Mouse (Mus musculus) macrophage (primary cell): ENCODE results near the gene Eif3d. TPM values are rescaled to one million over a fixed set of nuclear protein-coding genes. Genes with fewer than 3 reads are reported as not detected.

Experiments used
- H3K27ac ChIP-seq: fragments of 350-480 bp; formaldehyde crosslinking; 2 replicates; pipeline ENCODE4 v1.9.0; 2021
- H3K36me3 ChIP-seq: fragments of 350-480 bp; formaldehyde crosslinking; 2 replicates; pipeline ENCODE4 v1.9.0; 2021; ENCODE audit errors: inconsistent target
- H3K4me3 ChIP-seq: fragments of 350-480 bp; formaldehyde crosslinking; 2 replicates; pipeline ENCODE4 v1.9.0; 2021; ENCODE audit errors: inconsistent target
- H3K79me2 ChIP-seq: fragments of 350-480 bp; formaldehyde crosslinking; 2 replicates; pipeline ENCODE4 v1.9.0; 2021; ENCODE audit errors: inconsistent target
- WGBS: methylation state at CpG from one replicate; pipeline ENCODE4 v1.1.7; 2026; ENCODE audit warnings: inconsistent platforms; ENCODE audit not compliant: missing documents; 5-methylcytosine and 5-hydroxymethylcytosine counted together
- polyA plus RNA-seq: library from polyadenylated mRNA; stranded (reverse); fragments of 250-400 nt; gene quantifications from 3 replicates; pipeline ENCODE4 v1.2.4, GENCODE M21; 2018; ENCODE audit warnings: inconsistent platforms

Eif3d gene
- polyA plus RNA-seq, 1 experiment from 2014 or later = 102 TPM

DNA sequence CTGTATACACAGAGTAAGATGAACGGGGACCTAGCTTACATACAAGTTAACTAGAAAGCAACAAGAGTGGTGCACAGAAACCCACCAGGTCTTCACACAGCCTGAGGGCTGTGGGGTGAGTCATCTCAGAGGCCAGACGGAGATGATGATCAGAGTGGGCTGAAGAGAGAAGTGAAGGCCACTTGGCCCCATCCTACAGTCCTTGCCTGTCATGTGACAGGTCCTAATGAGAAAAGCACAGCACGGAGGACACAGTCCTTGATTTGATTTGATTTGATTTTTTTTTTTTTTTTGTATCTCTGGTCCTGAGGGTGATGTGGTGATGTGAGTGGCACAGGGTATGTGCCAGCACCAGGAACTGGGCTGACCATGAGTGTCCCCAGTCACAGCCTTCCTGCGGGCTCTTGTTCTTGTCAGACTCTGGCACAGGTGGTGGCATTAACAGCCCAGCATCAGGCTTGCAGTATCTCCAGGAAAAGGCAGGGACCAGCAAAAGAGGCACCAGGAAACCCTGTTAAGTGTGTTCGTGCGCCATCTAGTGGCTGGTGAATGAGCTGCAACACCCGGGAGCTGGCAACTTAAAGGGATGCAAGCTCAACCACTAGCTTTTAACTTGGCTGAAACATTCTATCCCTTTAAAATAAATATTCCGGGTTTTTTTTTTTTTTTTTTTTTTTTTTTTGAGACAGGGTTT, 53.6 kb downstream of the Eif3d start:
- H3K4me3 ChIP-seq = no peak overlapping the region
- no peak overlapping the region for H3K27ac ChIP-seq
- peaks cover 33% of the 10 kb centered on the region; the same call in 1 of the 2 replicates for H3K79me2 ChIP-seq
- WGBS = 36% methylated on average over 7 of the region's 8 CpGs
- peaks cover 33% of the 10 kb centered on the region for H3K36me3 ChIP-seq

- 98% methylated on average over 4 of the region's 4 CpGs for WGBS
- Histone ChIP-seq H3K4me3 (no peak overlapping the region), H3K36me3 (peaks cover 33% of the 10 kb centered on the region), H3K79me2 (peaks cover 23% of the 10 kb centered on the region; the same call in 1 of the 2 replicates), H3K27ac (no peak overlapping the region)
Observed at GRCm38 (mm10) chr15:77915287-77915686, 55.3 kb downstream of the Eif3d start.

- no peak overlapping the region for H3K27ac ChIP-seq
- H3K4me3 ChIP-seq = no peak overlapping the region
- H3K36me3 ChIP-seq = peaks cover 29% of the 10 kb centered on the region
- 95% methylated on average over 3 of the region's 3 CpGs for whole genome bisulfite sequencing
- H3K79me2 ChIP-seq = peaks cover 15% of the 10 kb centered on the region; the same call in 1 of the 2 replicates
Observed at GRCm38 (mm10) chr15:77914507-77914906, 56.1 kb downstream of the Eif3d start.

DNA sequence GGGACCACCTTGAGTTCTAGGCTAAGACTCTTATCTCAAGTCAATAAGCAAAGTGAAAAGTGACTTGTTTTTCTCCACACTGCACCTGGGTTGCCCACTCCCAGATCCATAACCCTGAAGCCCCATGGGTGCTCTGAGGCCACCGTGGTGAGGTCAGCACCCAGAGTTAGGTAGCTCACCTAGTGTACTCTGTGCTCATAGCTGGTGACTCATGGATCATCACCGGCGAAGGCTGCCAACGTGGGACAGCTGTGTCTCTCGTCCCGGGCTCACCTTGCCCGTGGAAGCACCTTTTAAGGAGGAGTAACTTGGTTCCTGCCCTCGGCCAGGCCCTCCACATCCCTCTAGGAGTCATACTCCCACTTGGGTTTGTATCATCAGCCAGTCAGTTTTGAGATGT, 57.6 kb downstream of the Eif3d start:
- Histone ChIP-seq H3K27ac (no peak overlapping the region), H3K36me3 (peaks cover 23% of the 10 kb centered on the region), H3K4me3 (no peak overlapping the region), H3K79me2 (peaks cover under 1% of the 10 kb centered on the region; the same call in 1 of the 2 replicates)
- 95% methylated on average over 8 of the region's 8 CpGs for WGBS

DNA sequence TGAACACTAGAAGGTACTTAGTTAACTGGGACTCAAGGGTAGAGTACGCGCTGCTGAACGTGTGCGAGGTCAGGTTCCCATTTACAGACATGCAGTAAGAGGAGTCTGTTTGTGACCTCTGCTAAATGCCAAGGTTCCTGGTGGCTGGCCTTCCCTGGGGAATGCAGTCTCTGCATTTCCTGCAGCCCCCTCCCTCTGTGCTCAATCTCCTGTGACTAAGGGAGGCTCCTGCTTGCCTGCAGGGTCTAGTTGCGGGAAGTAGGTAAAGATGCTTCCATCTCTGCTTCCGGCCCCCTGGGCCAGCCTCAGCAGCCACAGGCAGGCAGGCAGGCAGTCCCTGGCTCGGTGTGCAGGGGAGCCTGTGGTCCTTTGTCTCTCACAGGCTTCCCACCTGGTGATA, 58.0 kb downstream of the Eif3d start:
- peaks cover 23% of the 10 kb centered on the region for H3K36me3 ChIP-seq
- no peak overlapping the region for H3K4me3 ChIP-seq
- H3K79me2 ChIP-seq = no peaks in the 10 kb centered on the region; the same call in 1 of the 2 replicates
- H3K27ac ChIP-seq = no peak overlapping the region
- WGBS = 94% methylated on average over 7 of the region's 7 CpGs

- Histone ChIP-seq H3K27ac (no peak overlapping the region), H3K4me3 (no peak overlapping the region), H3K36me3 (peaks cover 23% of the 10 kb centered on the region), H3K79me2 (no peaks in the 10 kb centered on the region; the same call in 1 of the 2 replicates)
- 95% methylated on average over 5 of the region's 5 CpGs for WGBS
Observed at GRCm38 (mm10) chr15:77912048-77912447, 58.6 kb downstream of the Eif3d start.

- Histone ChIP-seq H3K36me3 (peaks cover 19% of the 10 kb centered on the region), H3K4me3 (no peak overlapping the region), H3K27ac (no peak overlapping the region), H3K79me2 (no peaks in the 10 kb centered on the region)
- 88% methylated on average over 2 of the region's 2 CpGs for WGBS
Observed at GRCm38 (mm10) chr15:77911065-77911464, 59.5 kb downstream of the Eif3d start.

Other genes starting within 250 kb of the Eif3d start
- gene Apol9b, start 241.8 kb downstream of the Eif3d start, polyA plus RNA-seq = 0.42 to 2.2 TPM (median 1.1 TPM) in 3 replicates
- not detected in 3 replicates for gene Apol8, start 213.8 kb downstream of the Eif3d start, polyA plus RNA-seq
- 130 to 219 TPM (median 188 TPM) in 3 replicates for gene Myh9, start 128.6 kb downstream of the Eif3d start, polyA plus RNA-seq
- gene Txn2, start 41.8 kb downstream of the Eif3d start, polyA plus RNA-seq = 106 to 159 TPM (median 117 TPM) in 3 replicates
- gene Foxred2, start 14.1 kb downstream of the Eif3d start, polyA plus RNA-seq = 8.6 to 18.7 TPM (median 18.3 TPM) in 3 replicates
- gene Cacng2, start 149.2 kb upstream of the Eif3d start, polyA plus RNA-seq = not detected in 3 replicates
- gene Ift27, start 203.3 kb upstream of the Eif3d start, polyA plus RNA-seq = 12.6 to 19.9 TPM (median 13.4 TPM) in 3 replicates
- not detected in 3 replicates for gene Pvalb, start 235.6 kb upstream of the Eif3d start, polyA plus RNA-seq